Mouse (Mus musculus) bone marrow, adult 2 months (tissue): Measurements from ENCODE around the gene Sh3glb2.
A peak's percentile ranks its signal among the peaks of the same experiment; 100 is the strongest.

ENCODE experiments used
- CTCF ChIP-seq: fragments of 200-500 bp; IDR thresholded peaks from 2 replicates; pipeline ENCODE4 v1.5.1; 2011; ENCODE audit warnings: low read length, control low read depth; ENCODE audit not compliant: control insufficient read depth, insufficient read depth
- POLR2A ChIP-seq: fragments of 200-500 bp; IDR thresholded peaks from 2 replicates; pipeline ENCODE4 v1.6.1; 2011; ENCODE audit warnings: low read depth, mild to moderate bottlenecking, control low read depth, low read length, borderline replicate concordance; ENCODE audit not compliant: control insufficient read depth

GRCm38 (mm10) chr2:30392114-30392576 is 33.0 kb upstream of the Sh3glb2 start, which contains the start of gene Dolpp1:
- no peak for TF ChIP-seq CTCF
- TF ChIP-seq POLR2A = peak; percentile 53; the same call in 1 of the 2 replicates
